Mouse (Mus musculus): Measurements from ENCODE around the gene Pus7. TPM values are rescaled to one million over a fixed set of nuclear protein-coding genes. Genes with fewer than 3 reads are reported as not detected.
A peak's percentile ranks its signal among the peaks of the same experiment; 100 is the strongest.

Gene Pus7
- polyA plus RNA-seq (2012; rRNA removed) = 24.0 and 28.7 TPM in 2 replicates
- polyA plus RNA-seq (2014; fragmentation: Nextera tagmentation; extraction: Ambion mirVana) = 26.3 and 27.0 TPM in 2 replicates

GRCm38 (mm10) chr5:23782931-23783877, at the start of gene Pus7:
Pus7 (minus strand) TSS chr5:23783711.
- peak; percentile 91 for ATAC-seq (ENCODE audit: low FRiP score, low read depth)
- Histone ChIP-seq H3K9ac (ENCODE audit: low read depth, low read length, severe bottlenecking) (peak within 1 kb of the TSS; percentile 72), H3K4me2 (replicated peaks; ENCODE audit: low read depth, low read length, severe bottlenecking) (peak within 1 kb of the TSS; percentile 58), H3K27me3 (ENCODE audit: control insufficient read depth, insufficient read depth, low read length) (no peaks in the 10 kb centered on the region), H3K4me1 (ENCODE audit: control insufficient read depth, insufficient read depth, low read length) (peaks cover 13% of the 10 kb centered on the region), H3K4me3 (replicated peaks; ENCODE audit: low read length) (peak within 1 kb of the TSS; percentile 71), H3K36me3 (ENCODE audit: control insufficient read depth, insufficient read depth, low read length) (0 out of 2 replicates have a peak, but pooled peaks cover under 1% of the 10 kb centered on the region), H3K9me3 (ENCODE audit: control insufficient read depth, low read length) (no peaks in the 10 kb centered on the region), H3K27ac (replicated peaks; ENCODE audit: low read depth, low read length) (peak within 1 kb of the TSS; percentile 26; the same call in 1 of the 2 replicates)
- TF ChIP-seq POLR2A (IDR thresholded peaks at IDR 0.05; ENCODE audit: borderline replicate concordance, extremely low read depth, insufficient read depth, insufficient read length) = no peak
- under 1% methylated on average over 66 of the region's 86 CpGs for WGBS
- peak; percentile 80 for DNase-seq (ENCODE audit: low spot score)

GRCm38 (mm10) chr5:23830897-23831752, 47.6 kb upstream of the Pus7 start:
- no peaks in the 10 kb centered on the region for H3K36me3 ChIP-seq (ENCODE audit: control insufficient read depth, insufficient read depth, low read length)
- ATAC-seq (ENCODE audit: low FRiP score, low read depth) = no peak
- DNase-seq (ENCODE audit: low spot score) = no peak
- no peak overlapping the region for H3K27ac ChIP-seq (replicated peaks; ENCODE audit: low read depth, low read length)
- peak overlapping the region; percentile 22 for H3K4me2 ChIP-seq (replicated peaks; ENCODE audit: low read depth, low read length, severe bottlenecking)
- peak overlapping the region; percentile 17 for H3K4me3 ChIP-seq (replicated peaks; ENCODE audit: low read length)
- no peaks in the 10 kb centered on the region for H3K9me3 ChIP-seq (ENCODE audit: control insufficient read depth, low read length)
- no peak overlapping the region for H3K9ac ChIP-seq (ENCODE audit: low read depth, low read length, severe bottlenecking)
- no peaks in the 10 kb centered on the region for H3K4me1 ChIP-seq (ENCODE audit: control insufficient read depth, insufficient read depth, low read length)
- no peak for TF ChIP-seq POLR2A (IDR thresholded peaks at IDR 0.05; ENCODE audit: borderline replicate concordance, extremely low read depth, insufficient read depth, insufficient read length)
- H3K27me3 ChIP-seq (ENCODE audit: control insufficient read depth, insufficient read depth, low read length) = no peaks in the 10 kb centered on the region; the same call in 1 of the 2 replicates
- WGBS = 39% methylated on average over 58 of the region's 58 CpGs

DNA sequence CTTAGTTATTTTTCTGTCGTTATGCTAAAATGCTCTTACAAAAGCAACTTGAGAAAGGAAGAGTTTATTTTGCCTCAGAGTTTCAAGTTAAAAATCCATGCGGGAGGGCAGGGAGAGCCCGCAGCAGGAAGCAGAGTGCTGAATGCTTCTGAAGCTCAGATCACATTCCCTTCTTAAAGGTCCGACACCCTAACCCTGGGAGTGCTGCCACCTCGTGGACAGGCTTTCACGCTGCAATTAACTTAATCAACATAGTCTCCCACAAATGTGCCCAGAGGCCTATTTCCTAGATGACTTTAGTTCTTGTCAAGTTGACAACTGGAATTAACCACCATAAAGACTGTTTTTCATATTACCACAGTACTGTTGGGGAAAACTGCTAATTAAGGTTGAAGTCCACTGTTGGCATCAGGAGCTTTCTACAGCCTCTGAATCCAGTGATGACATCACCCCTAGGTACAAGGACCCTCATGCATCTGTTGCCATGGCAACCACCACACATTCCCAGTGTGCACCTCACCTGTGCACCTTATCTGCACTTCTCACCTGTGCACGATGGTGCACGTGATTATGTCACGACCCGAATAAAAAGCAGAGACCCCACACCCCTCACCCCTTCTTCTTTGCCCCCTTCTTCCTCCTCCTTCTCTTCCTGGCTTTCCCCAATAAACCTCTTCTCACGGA, 43.0 kb upstream of the Pus7 start:
- Histone ChIP-seq H3K9me3 (ENCODE audit: control insufficient read depth, low read length) (no peaks in the 10 kb centered on the region), H3K4me3 (replicated peaks; ENCODE audit: low read length) (no peak overlapping the region), H3K4me1 (ENCODE audit: control insufficient read depth, insufficient read depth, low read length) (no peaks in the 10 kb centered on the region), H3K4me2 (replicated peaks; ENCODE audit: low read depth, low read length, severe bottlenecking) (no peak overlapping the region), H3K36me3 (ENCODE audit: control insufficient read depth, insufficient read depth, low read length) (no peaks in the 10 kb centered on the region), H3K9ac (ENCODE audit: low read depth, low read length, severe bottlenecking) (no peak overlapping the region), H3K27ac (replicated peaks; ENCODE audit: low read depth, low read length) (no peak overlapping the region), H3K27me3 (ENCODE audit: control insufficient read depth, insufficient read depth, low read length) (no peaks in the 10 kb centered on the region; the same call in 1 of the 2 replicates)
- DNase-seq (ENCODE audit: low spot score) (peak; percentile 49), ATAC-seq (ENCODE audit: low FRiP score, low read depth) (no peak)
- 36% methylated on average over 11 of the region's 11 CpGs for WGBS
- no peak for TF ChIP-seq POLR2A (IDR thresholded peaks at IDR 0.05; ENCODE audit: borderline replicate concordance, extremely low read depth, insufficient read depth, insufficient read length)

DNA sequence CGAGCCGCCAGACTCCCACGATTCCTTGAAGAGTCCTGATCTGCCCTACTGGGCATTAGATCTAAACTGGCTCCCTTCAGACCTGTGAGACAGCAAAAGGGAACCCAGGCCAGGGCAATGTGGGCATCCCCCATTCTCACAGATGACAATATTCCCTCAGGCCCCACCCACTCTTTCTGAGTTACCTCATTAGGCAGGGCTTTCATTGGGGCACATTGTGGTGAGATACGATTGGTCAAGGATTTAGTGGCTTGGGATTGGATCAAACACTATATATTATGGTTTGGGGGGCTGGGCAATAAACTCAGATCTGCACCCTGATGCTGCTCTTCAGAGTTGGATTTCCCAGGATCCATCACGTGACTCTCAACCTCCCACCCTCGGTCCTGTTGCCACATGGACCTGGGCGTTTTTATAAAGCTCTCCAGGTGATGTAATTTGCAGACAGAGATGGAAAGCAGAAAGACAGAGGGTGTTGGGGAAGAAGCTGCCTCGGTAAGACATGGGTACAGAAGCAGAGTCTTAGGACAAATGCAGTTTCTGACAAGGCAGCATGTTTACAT, 40.7 kb upstream of the Pus7 start:
- no peak overlapping the region for H3K9ac ChIP-seq (ENCODE audit: low read depth, low read length, severe bottlenecking)
- peaks cover 12% of the 10 kb centered on the region for H3K36me3 ChIP-seq (ENCODE audit: control insufficient read depth, insufficient read depth, low read length)
- no peak for TF ChIP-seq POLR2A (IDR thresholded peaks at IDR 0.05; ENCODE audit: borderline replicate concordance, extremely low read depth, insufficient read depth, insufficient read length)
- no peak overlapping the region for H3K27ac ChIP-seq (replicated peaks; ENCODE audit: low read depth, low read length)
- H3K27me3 ChIP-seq (ENCODE audit: control insufficient read depth, insufficient read depth, low read length) = no peaks in the 10 kb centered on the region
- no peak for DNase-seq (ENCODE audit: low spot score)
- H3K4me3 ChIP-seq (replicated peaks; ENCODE audit: low read length) = no peak overlapping the region
- no peak for ATAC-seq (ENCODE audit: low FRiP score, low read depth)
- no peaks in the 10 kb centered on the region for H3K9me3 ChIP-seq (ENCODE audit: control insufficient read depth, low read length)
- H3K4me2 ChIP-seq (replicated peaks; ENCODE audit: low read depth, low read length, severe bottlenecking) = no peak overlapping the region
- no peaks in the 10 kb centered on the region for H3K4me1 ChIP-seq (ENCODE audit: control insufficient read depth, insufficient read depth, low read length)
- WGBS = 75% methylated on average over 8 of the region's 8 CpGs
